Mouse (Mus musculus) lung, embryonic 16.5 days (tissue): Measurements from ENCODE around the gene Pdzd9. TPM values are rescaled to one million over a fixed set of nuclear protein-coding genes. Genes with fewer than 3 reads are reported as not detected.

Experiments used
- ATAC-seq: fragments of 200-750 bp; cut with Nextera tagmentation; 2 replicates; pipeline ENCODE4 v1.8.0; 2017; ENCODE audit warnings: low read depth, mild to moderate bottlenecking, moderate library complexity
- H3K27ac ChIP-seq: fragments of 300-500 bp; sonication (generic); 2 replicates; pipeline ENCODE4 v1.5.1; 2014; ENCODE audit warnings: mild to moderate bottlenecking, control low read depth, low read length
- H3K27me3 ChIP-seq: fragments of 300-500 bp; sonication (generic); 2 replicates; pipeline ENCODE4 v1.6.1; 2014; ENCODE audit warnings: low read depth, low read length, mixed read lengths; ENCODE audit not compliant: control insufficient read depth, insufficient read depth
- H3K36me3 ChIP-seq: fragments of 300-500 bp; sonication (generic); 2 replicates; pipeline ENCODE4 v1.6.1; 2014; ENCODE audit warnings: low read length; ENCODE audit not compliant: control insufficient read depth, insufficient read depth
- H3K4me1 ChIP-seq: fragments of 300-500 bp; sonication (generic); replicated peaks from 2 replicates; pipeline ENCODE4 v1.6.1; 2014; ENCODE audit warnings: low read length, mixed read lengths; ENCODE audit not compliant: control insufficient read depth, insufficient read depth
- H3K4me2 ChIP-seq: fragments of 300-500 bp; sonication (generic); 2 replicates; pipeline ENCODE4 v1.6.1; 2014; ENCODE audit warnings: low read depth, low read length, control low read depth
- H3K4me3 ChIP-seq: fragments of 300-500 bp; sonication (generic); 2 replicates; pipeline ENCODE4 v1.5.1; 2014; ENCODE audit warnings: mild to moderate bottlenecking, low read length, control low read depth
- H3K9ac ChIP-seq: fragments of 300-500 bp; sonication (generic); 2 replicates; pipeline ENCODE4 v1.6.1; 2014; ENCODE audit warnings: low read length, control low read depth
- H3K9me3 ChIP-seq: fragments of 300-500 bp; sonication (generic); 2 replicates; pipeline ENCODE4 v1.6.1; 2016; ENCODE audit warnings: low read length; ENCODE audit not compliant: control insufficient read depth
- WGBS: fragments of 180-500 bp; shearing (Covaris S2); extraction: QIAGEN DNeasy Blood & Tissue Kit; methylation state at CpG from one replicate; pipeline ENCODE4 v1.1.7; 2014; 5-methylcytosine and 5-hydroxymethylcytosine counted together
- polyA plus RNA-seq: library from polyadenylated mRNA; unstranded; fragments of >200 nt; fragmentation: Nextera tagmentation; extraction: Ambion mirVana; gene quantifications from 2 replicates; pipeline ENCODE4 v1.2.1, GENCODE M21; 2015

The Pdzd9 gene
- polyA plus RNA-seq, 1 experiment from 2014 or later = 0.28 TPM

- Histone ChIP-seq H3K36me3 (no peaks in the 10 kb centered on the region), H3K9ac (no peak overlapping the region), H3K4me1 (no peaks in the 10 kb centered on the region), H3K27ac (no peak overlapping the region), H3K9me3 (no peaks in the 10 kb centered on the region), H3K27me3 (no peaks in the 10 kb centered on the region), H3K4me3 (no peak overlapping the region), H3K4me2 (no peak overlapping the region)
- ATAC-seq = no peak
- WGBS = 72% methylated on average over 8 of the region's 8 CpGs
These were observed 49.9 kb downstream of the Pdzd9 start for GRCm38 (mm10) chr7:120620075-120620771.

Other genes with a start within 250 kb of the Pdzd9 start
- 173 and 181 TPM in 2 replicates for gene Uqcrc2, start 35.2 kb downstream of the Pdzd9 start, polyA plus RNA-seq
- 9.8 and 11.7 TPM in 2 replicates for gene Mosmo, start 7.3 kb upstream of the Pdzd9 start, polyA plus RNA-seq
- 2.3 and 2.9 TPM in 2 replicates for gene Vwa3a, start 69.0 kb upstream of the Pdzd9 start, polyA plus RNA-seq
- gene Gm5737, start 142.0 kb upstream of the Pdzd9 start, polyA plus RNA-seq = not detected in 2 replicates
- 48.5 and 54.6 TPM in 2 replicates for gene Eef2k, start 172.5 kb upstream of the Pdzd9 start, polyA plus RNA-seq
- 27.7 and 28.3 TPM in 2 replicates for gene Polr3e, start 247.4 kb upstream of the Pdzd9 start, polyA plus RNA-seq